Mouse (Mus musculus): ENCODE measurements around the gene Mup2. TPM values are rescaled to one million over a fixed set of nuclear protein-coding genes. Genes with fewer than 3 reads are reported as not detected.
"Not testable (repeated sequence)": the region's sequence is repeated elsewhere in the genome, so short reads cannot be mapped to it uniquely, and the experiment has no call there.

Mup2 gene
- polyA plus RNA-seq (2014; fragmentation: Nextera tagmentation; extraction: Ambion mirVana): not detected in 2 replicates

GRCm38 (mm10) chr4:60154189-60154588 is at the start of gene Mup2:
Mup2 (minus strand) TSS chr4:60154289.
- not testable (repeated sequence) for H3K4me2 ChIP-seq; H3K36me3 ChIP-seq (ENCODE audit: control insufficient read depth, insufficient read depth, low read length); H3K9me3 ChIP-seq (replicated peaks; ENCODE audit: control insufficient read depth, low read length); H3K9ac ChIP-seq (ENCODE audit: low read depth, low read length); ATAC-seq (replicated peaks; ENCODE audit: insufficient number of reproducible peaks, low FRiP score, low TSS enrichment); H3K4me3 ChIP-seq (ENCODE audit: low read depth, low read length); H3K27me3 ChIP-seq (ENCODE audit: control insufficient read depth, insufficient read depth, low read length); H3K27ac ChIP-seq (ENCODE audit: low read depth, low read length); H3K4me1 ChIP-seq (ENCODE audit: control insufficient read depth, insufficient read depth, low read length)

Other genes starting within 250 kb of the Mup2 start
- gene Slc46a2, start 239.2 kb downstream of the Mup2 start, polyA plus RNA-seq (2014; fragmentation: Nextera tagmentation; extraction: Ambion mirVana): 0.13 and 0.39 TPM in 2 replicates
- not detected in 2 replicates for gene Mup4, start 193.6 kb downstream of the Mup2 start, polyA plus RNA-seq (2014; fragmentation: Nextera tagmentation; extraction: Ambion mirVana)
- gene Mup6, start 190.0 kb downstream of the Mup2 start, polyA plus RNA-seq (2014; fragmentation: Nextera tagmentation; extraction: Ambion mirVana): not detected in 2 replicates
- not detected in 2 replicates for gene Mup7, start 83.8 kb downstream of the Mup2 start, polyA plus RNA-seq (2014; fragmentation: Nextera tagmentation; extraction: Ambion mirVana)
- gene Mup8, start 68.3 kb upstream of the Mup2 start, polyA plus RNA-seq (2014; fragmentation: Nextera tagmentation; extraction: Ambion mirVana): not detected in 2 replicates

Measured in heart, embryonic 11.5 days (tissue).